Mouse (Mus musculus) Muller cell, postnatal 12 days (primary cell): ENCODE measurements around the gene Fgd1.

Source experiments
- DNase-seq: peaks from one replicate; pipeline ENCODE4 v3.0.0-alpha.2; 2015; ENCODE audit errors: inconsistent ontology term

The Fgd1 gene

GRCm38 (mm10) chrX:151087418-151087817, 41.5 kb downstream of the Fgd1 start:
- no peak for DNase-seq

GRCm38 (mm10) chrX:151096171-151097058, 50.5 kb downstream of the Fgd1 start, which contains the start of gene Tsr2:
TSS of gene Tsr2 (minus strand) at chrX:151096543.
- peak; percentile 61 for DNase-seq

- no peak for DNase-seq
Measured at GRCm38 (mm10) chrX:151107301-151108067, 61.5 kb downstream of the Fgd1 start.

GRCm38 (mm10) chrX:151116795-151117194, 70.8 kb downstream of the Fgd1 start:
- DNase-seq, result no peak

- DNase-seq, result no peak
Measured at GRCm38 (mm10) chrX:151117432-151117831, 71.5 kb downstream of the Fgd1 start.

GRCm38 (mm10) chrX:151123933-151124332, 78.0 kb downstream of the Fgd1 start:
- no peak for DNase-seq

- DNase-seq, result no peak
Measured at GRCm38 (mm10) chrX:151130493-151130892, 84.5 kb downstream of the Fgd1 start.

GRCm38 (mm10) chrX:151132785-151133184, 86.8 kb downstream of the Fgd1 start:
- DNase-seq, result peak; percentile 22
